Mouse (Mus musculus) ovary, postnatal 14 days (tissue): Measurements from ENCODE around the gene Pi4k2a.

Experiments
- DNase-seq: peaks from one replicate; pipeline ENCODE4 v3.0.0; 2022; ENCODE audit warnings: low spot score

Gene Pi4k2a

DNA sequence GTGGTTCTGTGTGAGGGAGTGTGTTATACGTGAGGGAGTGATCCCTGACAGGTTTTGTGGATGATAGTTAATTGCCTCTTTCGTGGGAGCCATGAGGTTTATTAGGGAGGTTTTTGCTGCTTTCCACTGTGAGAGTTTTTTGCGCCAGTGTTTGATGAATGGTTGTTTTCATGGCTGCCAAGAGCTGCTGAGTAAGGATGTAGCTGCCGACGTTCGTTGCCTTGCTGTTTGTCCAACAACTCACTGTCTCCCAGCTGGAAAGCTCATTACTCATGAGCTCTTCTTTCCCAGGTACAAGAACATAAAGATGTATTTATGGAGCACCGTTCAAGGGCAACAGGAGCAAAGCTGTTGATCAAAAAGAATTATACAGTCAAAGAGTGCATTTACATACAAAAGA, 73.9 kb downstream of the Pi4k2a start:
- no peak for DNase-seq

DNA sequence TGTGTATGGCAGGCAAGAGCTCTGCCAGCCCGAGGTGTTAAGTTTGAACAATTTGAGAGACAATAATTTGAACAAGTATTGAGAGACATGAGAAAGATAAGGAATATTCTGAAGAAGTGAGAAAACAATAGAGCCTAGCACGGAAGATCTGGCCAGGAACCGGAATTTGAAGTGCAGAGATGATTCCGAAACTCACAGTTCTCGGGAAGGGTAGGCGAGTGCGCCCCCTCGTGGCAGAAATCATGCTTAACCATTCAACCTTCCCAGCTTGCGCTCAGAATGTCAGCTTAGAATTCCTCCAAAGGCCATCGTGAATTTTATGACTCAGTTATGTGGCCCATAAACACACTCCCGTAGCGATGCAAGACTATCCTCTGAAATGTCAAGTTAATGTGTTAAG, 75.9 kb downstream of the Pi4k2a start:
- DNase-seq: peak; percentile 89

DNA sequence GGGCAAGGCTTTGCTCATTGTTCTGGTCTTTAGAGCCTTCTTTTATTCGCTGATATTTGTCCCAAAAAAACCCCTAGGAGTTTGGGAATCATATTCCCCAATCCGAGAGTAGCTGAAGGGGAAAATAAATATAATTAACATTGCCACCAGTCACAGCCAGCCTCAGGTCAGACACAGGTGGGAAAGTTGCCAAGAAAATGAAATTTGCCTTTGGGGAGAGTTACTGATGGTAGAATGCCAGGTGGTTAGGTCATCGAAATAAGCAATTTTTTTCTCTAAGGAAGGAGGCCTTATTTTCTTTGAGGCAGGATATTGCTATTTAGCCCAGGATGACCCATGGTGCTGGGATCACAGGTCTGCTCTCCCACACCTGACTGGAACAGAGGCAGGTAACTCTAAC, 76.5 kb downstream of the Pi4k2a start:
- no peak for DNase-seq

DNA sequence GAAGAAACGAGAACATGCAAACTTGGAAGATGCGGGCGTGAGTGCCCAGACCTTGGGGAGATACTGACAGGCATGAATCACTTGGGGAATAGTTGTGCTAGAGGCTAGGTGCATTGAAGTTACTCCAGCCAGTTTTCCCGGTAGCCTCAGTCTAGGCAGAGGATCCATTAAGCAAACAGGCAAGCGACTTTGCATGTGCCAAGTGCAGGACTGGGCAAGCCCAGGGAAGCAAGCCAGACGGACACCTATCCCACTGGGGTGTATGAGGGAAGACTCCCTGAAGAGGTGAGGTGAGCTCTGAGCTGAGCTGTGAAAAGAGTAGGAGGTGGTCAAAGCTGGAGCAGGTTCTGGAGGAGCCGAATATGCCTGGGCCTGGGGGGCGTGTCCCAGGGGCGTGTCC, 77.2 kb downstream of the Pi4k2a start:
- no peak for DNase-seq

DNA sequence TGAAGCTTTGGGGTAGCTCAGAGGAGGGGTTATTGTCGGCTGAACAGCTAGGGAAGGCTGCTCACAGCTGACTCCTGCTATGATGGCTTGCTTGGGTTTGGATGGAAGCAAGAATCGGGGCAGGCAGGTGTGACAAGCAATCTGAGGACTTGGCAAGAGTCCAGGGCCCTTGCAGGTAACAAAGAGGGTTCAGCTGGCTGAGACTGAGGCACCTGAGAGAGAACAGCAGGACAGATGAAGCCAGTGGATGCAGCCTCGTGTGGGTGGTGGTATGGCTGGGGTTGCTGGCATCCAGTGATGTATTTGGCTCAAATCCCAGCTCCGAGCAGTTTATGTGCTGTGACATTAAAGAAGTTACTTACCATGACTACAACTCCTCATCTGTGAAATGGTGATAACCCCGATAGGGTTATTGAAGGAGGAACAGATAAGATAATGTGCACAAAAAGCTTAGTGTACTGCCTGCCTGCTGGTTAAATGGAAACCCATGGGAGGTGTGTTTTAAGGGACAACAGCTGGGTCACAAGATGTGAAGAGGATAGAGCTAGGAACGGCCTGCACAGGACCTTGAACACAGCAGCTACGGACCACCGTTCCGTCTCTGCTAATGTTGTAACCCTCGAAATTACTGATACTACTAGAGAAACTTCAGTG, 79.2 kb downstream of the Pi4k2a start:
- DNase-seq: no peak

- DNase-seq: peak; percentile 84
Measured at GRCm38 (mm10) chr19:42170025-42170969, 80.0 kb downstream of the Pi4k2a start.
